Mouse (Mus musculus) megakaryocyte, adult 5-6 weeks (primary cell): ENCODE measurements around the gene Depdc5. TPM values are rescaled to one million over a fixed set of nuclear protein-coding genes. Genes with fewer than 3 reads are reported as not detected.
"Not testable (repeated sequence)": the region's sequence is repeated elsewhere in the genome, so short reads cannot be mapped to it uniquely, and the experiment has no call there.

Experiments
- ATAC-seq: 2 replicates; pipeline ENCODE4 v1.8.0; 2016; ENCODE audit warnings: mild to moderate bottlenecking, inconsistent platforms; ENCODE audit not compliant: poor library complexity, severe bottlenecking
- total RNA-seq, 2 experiments: library from RNA; stranded (forward) in 1 of 2; stranded (reverse) in 1 of 2; fragments of 153-499, 151-499 nt in 1 of 2; fragments of 221-1000, 200-1000 nt in 1 of 2; gene quantifications; 2 replicates each; pipeline versions ENCODE4 v1.2.3 to v1.2.4; 2015 to 2017

Gene Depdc5
- total RNA-seq, 2 experiments from 2014 or later: 23.2 to 25.9 TPM

GRCm38 (mm10) chr5:33024474-33024873, 161.0 kb downstream of the Depdc5 start:
- ATAC-seq: no peak

GRCm38 (mm10) chr5:33028656-33029055, 165.2 kb downstream of the Depdc5 start:
- no peak for ATAC-seq

- no peak for ATAC-seq
These were observed 167.1 kb downstream of the Depdc5 start for GRCm38 (mm10) chr5:33030425-33031175.

- ATAC-seq: no peak
These were observed 168.7 kb downstream of the Depdc5 start for GRCm38 (mm10) chr5:33032036-33032773.

- peak; percentile 96 for ATAC-seq
These were observed 169.6 kb downstream of the Depdc5 start for GRCm38 (mm10) chr5:33033121-33033520.

- ATAC-seq: not testable (repeated sequence)
These were observed 170.1 kb downstream of the Depdc5 start for GRCm38 (mm10) chr5:33033633-33034032.

GRCm38 (mm10) chr5:33034100-33034499, 170.6 kb downstream of the Depdc5 start:
- 0 out of 2 replicates have a peak, but pooled peaks have one; percentile 28 for ATAC-seq

- no peak for ATAC-seq
These were observed 171.4 kb downstream of the Depdc5 start for GRCm38 (mm10) chr5:33034916-33035315.

- ATAC-seq: 0 out of 2 replicates have a peak, but pooled peaks have one; percentile 12
These were observed 175.4 kb downstream of the Depdc5 start for GRCm38 (mm10) chr5:33038656-33039509.

- ATAC-seq: peak; percentile 68
These were observed 176.0 kb downstream of the Depdc5 start for GRCm38 (mm10) chr5:33039510-33039911.

- not testable (repeated sequence) for ATAC-seq
These were observed 177.2 kb downstream of the Depdc5 start for GRCm38 (mm10) chr5:33040735-33041134.

- ATAC-seq: no peak
These were observed 179.9 kb downstream of the Depdc5 start for GRCm38 (mm10) chr5:33043397-33043796.

Other genes starting within 250 kb of the Depdc5 start
- 51.6 and 52.1 TPM in 2 replicates for gene Pisd, start 78.1 kb upstream of the Depdc5 start, total RNA-seq (2015)
- 69.5 and 81.6 TPM in 2 replicates for gene Pisd, start 78.1 kb upstream of the Depdc5 start, total RNA-seq (2017)
- gene Gm20671, start 36.6 kb upstream of the Depdc5 start, total RNA-seq (2015): not detected in 2 replicates
- 1.2 TPM in 1 of 2 replicates, not detected in the other for gene Gm20671, start 36.6 kb upstream of the Depdc5 start, total RNA-seq (2017)
- gene Prr14l, start 9.4 kb upstream of the Depdc5 start, total RNA-seq (2015): 30.9 and 34.4 TPM in 2 replicates
- 27.7 and 48.4 TPM in 2 replicates for gene Prr14l, start 9.4 kb upstream of the Depdc5 start, total RNA-seq (2017)
- 353 and 377 TPM in 2 replicates for gene Ywhah, start 155.1 kb downstream of the Depdc5 start, total RNA-seq (2015)
- 210 and 213 TPM in 2 replicates for gene Ywhah, start 155.1 kb downstream of the Depdc5 start, total RNA-seq (2017)
- not detected in 2 replicates for gene Slc5a1, start 240.5 kb downstream of the Depdc5 start, total RNA-seq (2015)
- not detected in 2 replicates for gene Slc5a1, start 240.5 kb downstream of the Depdc5 start, total RNA-seq (2017)